In the genomic region with DNA sequence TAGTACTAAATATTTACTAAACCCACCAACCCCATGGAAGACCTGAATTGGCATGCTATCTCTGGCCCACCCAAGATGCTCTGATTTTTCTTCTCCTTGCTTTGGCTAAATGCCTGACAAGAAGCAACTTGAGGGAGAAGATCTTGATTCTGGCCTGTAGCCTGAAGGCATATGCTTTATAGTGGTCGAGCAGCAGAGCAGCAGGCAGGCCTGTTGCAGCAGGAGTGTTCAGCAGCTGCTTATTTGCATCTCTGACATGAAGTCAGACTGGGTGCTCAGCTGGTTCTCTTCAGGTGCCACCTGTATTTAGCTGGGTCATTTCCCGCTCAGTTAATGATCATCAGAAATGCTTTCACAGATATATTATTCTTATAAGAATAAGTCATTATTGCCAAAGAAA, we compare ENCODE assay signal across 25 mouse cellular contexts. TPM values are rescaled to one million over a fixed set of nuclear protein-coding genes. Genes with fewer than 3 reads are reported as not detected.
DNase-seq lines count a peak whose midpoint lies in the region; ATAC-seq and TF ChIP-seq lines count a peak whose summit lies in the region.
"Had no signal": no experiment of that assay in that cellular context is flagged by ENCODE, and none has a peak within 500 bp of the region (broad histone marks: within the 10 kb centered on the region; RNA-seq: fewer than 3 reads in every experiment).

No protein-coding gene starts in this region.

- no peak overlapping the region for H3K4me2 ChIP-seq in forebrain, embryonic 12.5 days
- no peak overlapping the region for H3K4me2 ChIP-seq in forebrain, embryonic 11.5 days (ENCODE audit: low read depth, low read length, severe bottlenecking)
- H3K4me2 ChIP-seq in lung, embryonic 15.5 days, result no peak overlapping the region
- H3K4me2 ChIP-seq in forebrain, embryonic 16.5 days (ENCODE audit: low read length), result no peak overlapping the region
- H3K4me2 ChIP-seq: hindbrain, embryonic 14.5 days; limb, embryonic 12.5 days; midbrain, embryonic 13.5 days; neural tube, embryonic 13.5 days had no signal

- no peak for TF ChIP-seq CTCF in brain, embryonic 14.5 days (IDR thresholded peaks at IDR 0.05; ENCODE audit: borderline replicate concordance, extremely low read depth, insufficient read depth, insufficient read length)

- H3K4me3 ChIP-seq in forebrain, embryonic 12.5 days (replicated peaks), result no peak overlapping the region
- no peak overlapping the region for H3K4me3 ChIP-seq in forebrain, embryonic 11.5 days (ENCODE audit: low read depth, low read length)
- no peak overlapping the region for H3K4me3 ChIP-seq in lung, embryonic 15.5 days
- no peak overlapping the region for H3K4me3 ChIP-seq in forebrain, embryonic 16.5 days (replicated peaks; ENCODE audit: low read length)
- H3K4me3 ChIP-seq: heart, adult 2 months; limb, embryonic 12.5 days; midbrain, embryonic 13.5 days; neural tube, embryonic 13.5 days had no signal

- H3K27ac ChIP-seq in forebrain, embryonic 12.5 days, result no peak overlapping the region
- no peak overlapping the region for H3K27ac ChIP-seq in forebrain, embryonic 11.5 days (ENCODE audit: low read depth, low read length)
- H3K27ac ChIP-seq in lung, embryonic 15.5 days, result no peak overlapping the region
- no peak overlapping the region for H3K27ac ChIP-seq in forebrain, embryonic 16.5 days (ENCODE audit: low read length)
- H3K27ac ChIP-seq: heart, adult 2 months; hindbrain, embryonic 14.5 days; limb, embryonic 12.5 days; liver, embryonic 14.5 days; midbrain, embryonic 13.5 days; neural tube, embryonic 13.5 days had no signal

- no peak overlapping the region for H3K9ac ChIP-seq in forebrain, embryonic 12.5 days
- H3K9ac ChIP-seq in forebrain, embryonic 11.5 days (ENCODE audit: low read length), result no peak overlapping the region
- no peak overlapping the region for H3K9ac ChIP-seq in lung, embryonic 15.5 days
- no peak overlapping the region for H3K9ac ChIP-seq in forebrain, embryonic 16.5 days (replicated peaks; ENCODE audit: low read depth, low read length)
- H3K9ac ChIP-seq: hindbrain, embryonic 14.5 days; limb, embryonic 12.5 days; liver, embryonic 14.5 days; midbrain, embryonic 13.5 days; neural tube, embryonic 13.5 days had no signal

- no peaks in the 10 kb centered on the region for H3K27me3 ChIP-seq in forebrain, embryonic 12.5 days
- no peaks in the 10 kb centered on the region for H3K27me3 ChIP-seq in forebrain, embryonic 11.5 days (ENCODE audit: control insufficient read depth, insufficient read depth, low read length)
- H3K27me3 ChIP-seq in lung, embryonic 15.5 days, result no peaks in the 10 kb centered on the region
- H3K27me3 ChIP-seq in forebrain, embryonic 16.5 days (replicated peaks; ENCODE audit: control insufficient read depth, insufficient read depth, low read length), result no peaks in the 10 kb centered on the region
- H3K27me3 ChIP-seq: limb, embryonic 12.5 days; midbrain, embryonic 13.5 days; neural tube, embryonic 13.5 days had no signal

- ATAC-seq in forebrain, embryonic 12.5 days (ENCODE audit: low FRiP score), result 0 out of 2 replicates have a peak, but pooled peaks have one; percentile 17
- ATAC-seq in forebrain, embryonic 11.5 days (replicated peaks; ENCODE audit: low FRiP score), result no peak
- peak; percentile 77; the same call in 1 of the 2 replicates for ATAC-seq in lung, embryonic 15.5 days (ENCODE audit: borderline replicate concordance, extremely low read depth, low FRiP score, low TSS enrichment)
- ATAC-seq in forebrain, embryonic 16.5 days, result peak; percentile 91
- ATAC-seq: midbrain, embryonic 13.5 days had no signal

- no peaks in the 10 kb centered on the region for H3K9me3 ChIP-seq in forebrain, embryonic 12.5 days
- no peaks in the 10 kb centered on the region for H3K9me3 ChIP-seq in forebrain, embryonic 11.5 days (ENCODE audit: control insufficient read depth, low read length)
- no peaks in the 10 kb centered on the region for H3K9me3 ChIP-seq in lung, embryonic 15.5 days
- no peaks in the 10 kb centered on the region for H3K9me3 ChIP-seq in forebrain, embryonic 16.5 days (ENCODE audit: control insufficient read depth, low read length)
- H3K9me3 ChIP-seq: limb, embryonic 12.5 days; midbrain, embryonic 13.5 days; neural tube, embryonic 13.5 days had no signal

- no peaks in the 10 kb centered on the region; the same call in 1 of the 2 replicates for H3K4me1 ChIP-seq in forebrain, embryonic 12.5 days
- H3K4me1 ChIP-seq in forebrain, embryonic 11.5 days (replicated peaks; ENCODE audit: control insufficient read depth, insufficient read depth, low read length), result no peaks in the 10 kb centered on the region
- peaks cover 3% of the 10 kb centered on the region; the same call in 1 of the 2 replicates for H3K4me1 ChIP-seq in lung, embryonic 15.5 days
- peaks cover 7% of the 10 kb centered on the region for H3K4me1 ChIP-seq in forebrain, embryonic 16.5 days (replicated peaks; ENCODE audit: control insufficient read depth, insufficient read depth, low read length)
- H3K4me1 ChIP-seq: limb, embryonic 12.5 days; midbrain, embryonic 13.5 days; neural tube, embryonic 13.5 days had no signal

- DNase-seq in forebrain, embryonic 11.5 days (ENCODE audit: low spot score), result no peak
- DNase-seq in lung, postnatal 4 days, result no peak
- DNase-seq in brain, embryonic 14.5 days (ENCODE audit: low read depth), result peak; percentile 85
- DNase-seq in layer of hippocampus, postnatal 36 days, result no peak
- DNase-seq: adrenal gland, adult 8-10 months; cerebellum, adult 18-20 months; gastrocnemius, postnatal 14 days; heart, adult 2 months; kidney, adult 11 months; kidney, postnatal 14 days; right cerebral cortex, postnatal 25 days; thymus, postnatal 36 days had no signal

- no peaks in the 10 kb centered on the region for H3K36me3 ChIP-seq in forebrain, embryonic 12.5 days (replicated peaks)
- no peaks in the 10 kb centered on the region for H3K36me3 ChIP-seq in forebrain, embryonic 11.5 days (ENCODE audit: control insufficient read depth, insufficient read depth, low read length)
- no peaks in the 10 kb centered on the region for H3K36me3 ChIP-seq in lung, embryonic 15.5 days
- H3K36me3 ChIP-seq in forebrain, embryonic 16.5 days (ENCODE audit: control insufficient read depth, insufficient read depth), result no peaks in the 10 kb centered on the region
- H3K36me3 ChIP-seq: limb, embryonic 12.5 days; midbrain, embryonic 13.5 days; neural tube, embryonic 13.5 days had no signal

- WGBS in forebrain, embryonic 12.5 days, result 61% methylated on average over 2 of the region's 2 CpGs
- WGBS in forebrain, embryonic 11.5 days, result 61% methylated on average over 2 of the region's 2 CpGs
- 37% methylated on average over 2 of the region's 2 CpGs for WGBS in lung, embryonic 15.5 days
- 20% methylated on average over 2 of the region's 2 CpGs for WGBS in forebrain, embryonic 16.5 days

- no peak for TF ChIP-seq POLR2A in brain, embryonic 14.5 days (IDR thresholded peaks at IDR 0.05; ENCODE audit: borderline replicate concordance, extremely low read depth, insufficient read depth, insufficient read length, poor library complexity, severe bottlenecking)

RNA-seq across cellular contexts. Expression of a gene that starts 30.2 kb away (rescaled TPM):
- not detected in 2 replicates for polyA plus RNA-seq in forebrain, embryonic 12.5 days (2016; fragmentation: Nextera tagmentation; extraction: Ambion mirVana)
- 0.16 TPM in 1 of 2 replicates, not detected in the other for polyA plus RNA-seq in forebrain, embryonic 11.5 days (2014; fragmentation: Nextera tagmentation; extraction: Ambion mirVana)
- polyA plus RNA-seq in lung, embryonic 15.5 days (2015; fragmentation: Nextera tagmentation; extraction: Ambion mirVana), result 0.09 TPM in 1 of 2 replicates, not detected in the other
- polyA plus RNA-seq in brain, embryonic 14.5 days (2012; rRNA removed), result 0.07 TPM in 1 of 2 replicates, not detected in the other
- not detected in 2 replicates for polyA plus RNA-seq in forebrain, embryonic 16.5 days (2015; fragmentation: Nextera tagmentation; extraction: Ambion mirVana)
- total RNA-seq in layer of hippocampus, postnatal 36 days (2021), result not detected
- total RNA-seq: adrenal gland, adult 8-10 months; common myeloid progenitor, adult 5-6 weeks; gastrocnemius, postnatal 14 days; heart, adult 2 months; layer of hippocampus, adult 8-10 months; left cerebral cortex, adult 8-10 months had no signal
- polyA plus RNA-seq: frontal cortex, adult 2 months; heart, adult 2 months; heart, embryonic 16.5 days; hindbrain, embryonic 14.5 days; limb, embryonic 12.5 days; liver, embryonic 14.5 days; midbrain, embryonic 13.5 days had no signal
